20 mouse cellular contexts compared by ENCODE assay signal in the genomic region with DNA sequence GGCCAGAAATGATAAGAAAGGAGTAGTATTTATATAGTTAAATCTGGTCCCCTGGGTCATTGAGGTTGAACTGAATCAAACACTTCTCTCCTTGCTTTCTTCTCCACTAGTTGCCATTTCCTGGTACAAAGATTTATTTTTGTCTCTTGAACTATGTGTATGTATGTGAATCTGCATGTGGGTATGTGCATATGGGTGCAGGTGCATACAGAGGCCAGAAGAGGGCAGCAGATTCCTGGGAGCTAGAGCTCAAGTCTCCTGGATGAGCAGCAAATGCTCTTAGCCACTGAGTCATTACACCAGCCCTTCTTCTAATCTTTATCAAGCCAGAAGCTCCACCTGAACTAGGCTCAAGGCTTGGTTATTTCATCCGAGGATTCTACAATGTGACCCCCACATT.
DNase-seq lines count a peak whose midpoint lies in the region; ATAC-seq and TF ChIP-seq lines count a peak whose summit lies in the region.
"Had no signal": no experiment of that assay in that cellular context is flagged by ENCODE, and none has a peak within 500 bp of the region (broad histone marks: within the 10 kb centered on the region; RNA-seq: fewer than 3 reads in every experiment).

No protein-coding gene starts in this region.

- H3K27me3 ChIP-seq in heart, adult 2 months (ENCODE audit: control insufficient read depth, insufficient read depth, low read length), result no peaks in the 10 kb centered on the region
- no peaks in the 10 kb centered on the region for H3K27me3 ChIP-seq in lung, embryonic 14.5 days (ENCODE audit: insufficient read depth, low read length)
- H3K27me3 ChIP-seq: CH12.LX; limb, embryonic 12.5 days; liver, embryonic 13.5 days had no signal

- no peak for TF ChIP-seq EP300 in heart, adult 2 months (IDR thresholded peaks at IDR 0.05; ENCODE audit: insufficient read depth, low read depth, low read length)

- no peaks in the 10 kb centered on the region for H3K36me3 ChIP-seq in heart, adult 2 months (ENCODE audit: control insufficient read depth, insufficient read depth, low read length)
- H3K36me3 ChIP-seq in lung, embryonic 14.5 days (ENCODE audit: insufficient read depth), result no peaks in the 10 kb centered on the region
- H3K36me3 ChIP-seq: limb, embryonic 12.5 days; liver, embryonic 13.5 days had no signal

- no peak for ATAC-seq in lung, embryonic 14.5 days (ENCODE audit: insufficient read depth)
- ATAC-seq: forebrain, embryonic 16.5 days had no signal

- H3K79me2 ChIP-seq in heart, adult 2 months (replicated peaks; ENCODE audit: control insufficient read depth, insufficient read depth, low read length), result no peaks in the 10 kb centered on the region

- no peak overlapping the region for H3K4me2 ChIP-seq in lung, embryonic 14.5 days
- H3K4me2 ChIP-seq: limb, embryonic 12.5 days; liver, embryonic 13.5 days had no signal

- no peaks in the 10 kb centered on the region; the same call in 1 of the 2 replicates for H3K9me3 ChIP-seq in lung, embryonic 14.5 days (ENCODE audit: low read depth, low read length)

- no peak for DNase-seq in heart, adult 2 months
- DNase-seq in heart, postnatal 4 days, result no peak
- DNase-seq in lung, embryonic 14.5 days, result no peak
- no peak for DNase-seq in lung, postnatal 25 days (ENCODE audit: low spot score)
- peak; percentile 44 for DNase-seq in ES-CJ7 (ENCODE audit: low read depth, low spot score)
- DNase-seq in brain, embryonic 14.5 days (ENCODE audit: low read depth), result no peak
- DNase-seq in urinary bladder, postnatal 14 days (ENCODE audit: low spot score), result no peak
- DNase-seq: adrenal gland, postnatal 36 days; cerebellum, adult 18-20 months; cerebellum, postnatal 25 days; embryo, embryonic 11 days; kidney, adult 9 months; kidney, postnatal 36 days; layer of hippocampus, adult 9-11 months; liver, embryonic 13.5 days; right cerebral cortex, postnatal 4 days; thymus, postnatal 36 days had no signal

- intact Hi-C loops in heart, adult 2 months (cut with DNase I), result no loop called here

- 82% methylated on average over 1 of the region's 1 CpGs for WGBS in heart, adult 2 months
- 90% methylated on average over 1 of the region's 1 CpGs for WGBS in lung, embryonic 14.5 days

- H3K4me3 ChIP-seq in heart, adult 2 months, result no peak overlapping the region
- H3K4me3 ChIP-seq in lung, embryonic 14.5 days (ENCODE audit: low read depth, low read length), result no peak overlapping the region
- H3K4me3 ChIP-seq: limb, embryonic 12.5 days; liver, embryonic 13.5 days had no signal

- H3K4me1 ChIP-seq in heart, adult 2 months (ENCODE audit: control insufficient read depth, insufficient read depth, low read length), result no peaks in the 10 kb centered on the region
- H3K4me1 ChIP-seq in lung, embryonic 14.5 days (ENCODE audit: insufficient read depth), result no peaks in the 10 kb centered on the region
- H3K4me1 ChIP-seq: limb, embryonic 12.5 days; liver, embryonic 13.5 days had no signal

- H3K27ac ChIP-seq in heart, adult 2 months, result no peak overlapping the region
- H3K27ac ChIP-seq in lung, embryonic 14.5 days (ENCODE audit: low read depth), result no peak overlapping the region
- H3K27ac ChIP-seq: limb, embryonic 12.5 days; liver, embryonic 13.5 days had no signal

- no peak overlapping the region for H3K9ac ChIP-seq in heart, adult 2 months (ENCODE audit: low read depth, low read length)
- H3K9ac ChIP-seq in lung, embryonic 14.5 days, result no peak overlapping the region
- H3K9ac ChIP-seq: limb, embryonic 12.5 days; liver, embryonic 13.5 days had no signal

- TF ChIP-seq CTCF in heart, adult 2 months (IDR thresholded peaks at IDR 0.05), result peak; percentile 19
- TF ChIP-seq CTCF in lung, embryonic 14.5 days (IDR thresholded peaks at IDR 0.05; ENCODE audit: low read depth), result peak; percentile 22; the same call in 1 of the 2 replicates
- peak; percentile 11; the same call in 1 of the 2 replicates for TF ChIP-seq CTCF in brain, embryonic 14.5 days (IDR thresholded peaks at IDR 0.05; ENCODE audit: borderline replicate concordance, extremely low read depth, insufficient read depth, insufficient read length)

- no peak for TF ChIP-seq POLR2A in heart, adult 2 months (IDR thresholded peaks at IDR 0.05; ENCODE audit: insufficient read depth, low read depth, low read length)
- TF ChIP-seq POLR2A in brain, embryonic 14.5 days (IDR thresholded peaks at IDR 0.05; ENCODE audit: borderline replicate concordance, extremely low read depth, insufficient read depth, insufficient read length, poor library complexity, severe bottlenecking), result no peak
